Mouse (Mus musculus): ENCODE data around the gene Loxl4.

GRCm38 (mm10) chr19:42612654-42613053 is at the start of gene Loxl4:
- TF ChIP-seq CTCF (IDR thresholded peaks at IDR 0.05) (no peak), EP300 (IDR thresholded peaks at IDR 0.05) (no peak)

All from lung, postnatal 0 days (tissue).